Mouse (Mus musculus) regulatory T cell (primary cell): ENCODE data around the gene Slc25a45.
"Not testable (repeated sequence)": the region's sequence is repeated elsewhere in the genome, so short reads cannot be mapped to it uniquely, and the experiment has no call there.

Experiments used
- in situ Hi-C: fragments of 300-600 bp; cut with MboI, MseI; formaldehyde crosslinking; loops from one replicate; pipeline ENCODE4 v1.15.1; 2025; ENCODE audit warnings: high pct_unique_total_duplicates

The Slc25a45 gene

GRCm38 (mm10) chr19:5851481-5851971, 26.1 kb upstream of the Slc25a45 start:
- in situ Hi-C loops = no loop called here

DNA sequence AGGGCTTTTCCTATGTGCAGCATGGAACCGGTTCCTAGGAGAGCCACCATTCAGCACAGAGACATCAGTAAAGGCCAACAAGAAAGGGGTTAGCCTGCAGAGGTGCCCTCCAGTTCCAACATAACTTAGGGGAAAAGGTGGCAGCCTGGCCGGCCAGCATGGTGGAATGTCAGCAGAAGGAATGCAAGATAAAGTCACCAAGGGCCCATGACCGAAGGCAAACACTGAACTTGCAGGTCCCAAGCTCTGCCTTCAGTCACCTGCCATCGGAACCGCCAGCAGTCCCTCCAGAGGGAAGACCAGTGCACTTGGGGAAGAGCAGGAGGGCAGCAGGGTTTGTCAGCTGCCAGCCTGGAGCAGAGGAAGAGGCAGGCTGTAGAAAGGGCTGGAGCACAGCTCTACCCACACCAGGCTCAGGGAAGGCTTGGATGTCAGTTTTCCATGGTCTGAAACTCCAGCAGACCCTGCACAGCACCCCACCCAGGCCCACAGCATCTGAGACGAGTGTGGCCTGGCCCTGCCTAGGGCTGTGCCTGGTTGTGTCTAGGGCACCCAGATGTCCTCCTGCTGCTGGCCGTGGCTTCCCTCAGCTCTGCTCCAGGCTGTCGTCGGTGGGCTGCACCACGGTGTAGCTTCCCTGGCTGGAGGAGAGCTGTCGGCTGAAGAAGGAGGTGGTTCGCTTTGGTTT, 25.4 kb upstream of the Slc25a45 start:
- in situ Hi-C loops = no loop called here

GRCm38 (mm10) chr19:5856604-5857003, 21.0 kb upstream of the Slc25a45 start:
- in situ Hi-C loops = no loop called here

- in situ Hi-C loops = no loop called here
These were observed 15.1 kb upstream of the Slc25a45 start for GRCm38 (mm10) chr19:5862335-5863085.

GRCm38 (mm10) chr19:5863776-5864175, 13.8 kb upstream of the Slc25a45 start:
- in situ Hi-C loops = no loop called here

DNA sequence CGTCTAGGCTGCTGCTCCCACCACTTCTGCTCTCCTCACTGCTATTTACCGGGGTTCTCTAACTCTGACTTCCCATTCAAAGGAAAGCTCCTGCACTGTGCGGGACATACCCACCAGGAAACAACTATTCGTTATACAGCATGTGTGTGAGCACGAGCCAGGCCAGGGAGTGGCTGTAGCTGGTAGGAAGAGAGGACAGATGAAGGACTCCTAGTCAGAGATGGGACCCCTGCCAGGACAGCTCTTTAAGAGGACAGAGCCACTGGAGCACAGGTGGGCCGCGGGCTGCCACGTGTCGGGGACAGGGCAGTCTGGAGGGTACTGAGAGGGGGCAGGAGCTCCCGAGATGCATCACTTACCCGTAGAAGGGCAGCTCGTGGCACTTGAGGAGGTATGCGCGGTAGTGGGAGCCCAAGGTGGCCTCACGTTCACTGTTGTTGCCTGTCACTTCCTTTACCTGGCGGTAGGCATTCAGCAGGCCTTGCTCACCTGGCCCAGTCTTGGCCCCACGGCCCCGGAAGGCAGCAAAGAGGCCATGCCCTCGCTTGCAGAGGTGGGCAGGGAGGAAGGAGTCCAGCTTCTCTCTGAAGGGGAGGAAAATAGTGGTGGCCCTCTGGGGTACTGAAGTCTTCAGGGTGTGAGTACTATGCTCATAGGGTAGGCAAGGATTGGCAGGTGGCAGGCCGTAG, 12.8 kb upstream of the Slc25a45 start:
- in situ Hi-C loops = no loop called here

DNA sequence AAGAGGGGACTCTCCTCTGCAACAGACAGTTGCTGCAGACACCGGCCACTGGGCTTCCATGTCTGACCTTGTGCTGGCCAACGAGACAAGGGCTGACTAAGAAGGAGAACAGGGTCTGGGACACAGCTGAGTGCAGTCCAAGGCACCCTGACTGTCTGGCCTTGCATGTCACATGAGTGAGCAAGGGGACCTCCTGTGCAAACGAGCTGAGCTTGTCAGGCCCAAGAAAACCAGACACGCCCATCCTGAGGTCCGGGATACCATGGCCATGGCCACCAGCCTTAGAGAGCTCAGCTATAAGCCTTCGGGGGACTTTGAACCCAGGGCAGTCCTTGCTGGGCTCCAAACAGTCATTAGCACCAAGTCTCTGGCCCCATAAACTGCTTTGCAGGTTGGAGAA, 9.5 kb upstream of the Slc25a45 start:
- in situ Hi-C loops = no loop called here

DNA sequence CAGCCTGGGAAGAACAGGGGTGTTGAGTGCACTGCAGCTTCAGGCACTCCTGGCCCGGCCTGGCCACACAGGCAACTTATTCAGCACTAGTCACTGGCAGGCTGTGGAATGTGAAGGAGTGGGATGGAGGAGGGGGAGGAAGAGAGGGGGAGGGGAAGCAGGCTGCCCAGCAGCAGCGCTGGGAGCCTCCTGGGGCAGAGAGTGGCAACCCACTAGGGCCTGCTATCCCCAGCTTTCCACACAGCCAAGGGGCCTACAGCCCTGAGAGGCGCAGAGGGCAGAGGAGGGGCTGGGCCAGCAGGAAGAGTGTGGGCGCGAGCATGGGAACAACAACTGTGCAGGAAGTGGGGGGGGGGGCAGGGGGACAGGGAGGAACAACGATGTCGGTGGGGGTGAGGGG, 6.3 kb upstream of the Slc25a45 start:
- in situ Hi-C loops = no loop called here

GRCm38 (mm10) chr19:5871683-5872082, 5.9 kb upstream of the Slc25a45 start:
- in situ Hi-C loops = no loop called here

DNA sequence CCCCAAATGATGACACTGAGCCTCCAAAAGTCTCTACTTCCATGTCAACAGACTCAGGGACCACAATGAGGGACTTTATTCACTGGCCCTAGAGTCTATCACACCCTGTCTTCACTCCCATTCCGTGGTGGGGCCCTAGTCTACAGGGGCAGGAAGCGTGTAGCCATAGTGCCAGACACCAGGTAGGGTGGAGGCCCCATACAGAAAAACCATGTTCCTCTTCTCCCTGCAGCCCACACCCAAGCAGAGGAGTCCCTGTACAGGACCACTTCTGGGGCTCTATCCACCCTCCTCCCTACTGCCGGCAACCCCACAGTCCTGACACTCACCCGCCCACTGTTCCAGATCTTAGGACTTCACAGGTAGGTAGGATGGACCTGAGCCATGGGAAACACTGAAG, 5.1 kb upstream of the Slc25a45 start:
- in situ Hi-C loops = no loop called here

- in situ Hi-C loops = no loop called here
These were observed 4.6 kb upstream of the Slc25a45 start for GRCm38 (mm10) chr19:5872931-5873556.

GRCm38 (mm10) chr19:5874391-5874968, 3.1 kb upstream of the Slc25a45 start:
- in situ Hi-C loops = no loop called here

- in situ Hi-C loops = loop anchor here (5.0 kb wide), 1 partner anchor 83 kb away; no protein-coding TSS in a partner anchor
These were observed 2.6 kb upstream of the Slc25a45 start, which contains the start of gene Frmd8 for GRCm38 (mm10) chr19:5874969-5875480. Gene Frmd8 (minus strand): TSS chr19:5875274.

- in situ Hi-C loops = loop anchor here (5.0 kb wide), 1 partner anchor 86 kb away; no protein-coding TSS in a partner anchor
These were observed 734 bp downstream of the Slc25a45 start for GRCm38 (mm10) chr19:5878362-5878722.

DNA sequence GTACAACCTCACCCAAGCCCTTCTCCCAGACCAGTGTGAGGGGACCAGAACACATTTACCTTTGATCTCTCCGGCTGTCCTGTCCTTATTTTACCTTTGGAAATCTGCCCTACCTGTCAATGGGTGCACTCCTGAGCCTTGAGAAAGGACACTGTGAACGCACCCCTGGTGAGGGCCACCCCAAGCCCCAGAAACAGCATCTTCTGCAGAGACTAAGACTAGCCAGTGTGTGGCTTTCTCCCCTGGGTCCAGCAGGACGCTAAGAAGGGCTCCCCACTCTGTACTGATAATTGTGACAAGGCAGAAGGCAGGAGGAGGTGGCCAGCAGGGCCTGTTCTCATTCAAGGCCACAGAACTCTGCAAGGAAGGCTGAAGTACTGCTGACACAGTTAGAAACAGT, 1.3 kb downstream of the Slc25a45 start:
- in situ Hi-C loops = loop anchor here (5.0 kb wide), 1 partner anchor 87 kb away; no protein-coding TSS in a partner anchor

- in situ Hi-C loops = loop anchor here (5.0 kb wide), 1 partner anchor 87 kb away; no protein-coding TSS in a partner anchor
These were observed 2.1 kb downstream of the Slc25a45 start for GRCm38 (mm10) chr19:5879735-5880134.

DNA sequence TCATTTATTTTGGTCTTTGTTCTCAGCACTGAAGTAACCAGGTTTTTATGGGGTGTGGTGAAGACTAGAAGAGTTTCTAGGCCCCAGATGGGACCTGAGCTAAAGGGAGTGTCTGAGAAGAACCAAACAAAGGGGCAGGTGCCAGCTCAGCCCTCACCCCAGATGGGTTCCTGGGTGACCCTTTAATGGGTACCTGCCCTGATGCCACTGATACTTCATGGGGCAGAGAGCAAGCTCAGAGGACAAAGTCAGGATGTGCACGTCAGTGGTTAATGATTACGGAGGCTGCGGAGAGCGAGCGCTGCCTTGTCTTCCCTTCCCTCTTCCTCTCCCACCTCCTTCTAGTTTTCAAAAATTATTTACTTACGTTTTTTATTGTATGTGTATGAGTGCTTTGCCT, 3.5 kb downstream of the Slc25a45 start:
- in situ Hi-C loops = no loop called here

DNA sequence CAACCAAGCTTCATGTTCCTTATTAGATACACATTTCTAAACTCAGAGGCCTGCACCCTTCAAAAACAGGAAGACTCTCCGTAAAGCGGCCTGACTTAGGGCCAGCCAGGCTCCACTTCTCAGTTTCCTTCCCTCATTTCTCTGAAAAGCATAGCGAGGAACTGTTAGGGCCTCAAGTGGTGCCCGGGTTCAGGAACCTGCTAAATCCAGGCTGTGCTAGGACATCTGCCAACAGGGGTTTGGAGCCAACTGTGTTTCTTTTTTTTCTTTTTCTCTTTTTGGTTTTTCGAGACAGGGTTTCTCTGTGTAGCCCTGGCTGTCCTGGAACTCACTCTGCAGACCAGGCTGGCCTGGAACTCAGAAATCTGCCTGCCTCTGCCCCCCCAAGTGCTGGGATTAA, 4.5 kb downstream of the Slc25a45 start:
- in situ Hi-C loops = not testable (repeated sequence)

DNA sequence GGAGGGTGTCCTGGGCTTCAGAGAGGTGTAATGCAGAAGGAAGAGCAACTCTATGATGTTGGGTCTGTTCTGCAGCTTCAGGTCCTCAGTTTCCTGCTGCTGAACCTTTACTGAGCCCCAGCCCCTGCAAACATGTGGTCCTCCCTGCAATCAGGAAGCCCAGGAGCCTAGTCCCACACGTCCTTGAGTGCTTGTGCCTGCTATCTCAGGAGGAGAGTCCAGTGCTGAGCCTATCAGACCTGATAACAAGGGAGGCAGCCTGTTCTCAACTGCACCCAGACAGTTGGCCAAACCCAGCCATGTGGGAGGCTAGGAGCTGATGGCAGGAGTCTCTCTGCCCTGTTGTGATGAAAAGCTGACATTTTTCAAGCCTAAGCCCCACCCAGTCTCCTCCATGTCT, 6.3 kb downstream of the Slc25a45 start:
- in situ Hi-C loops = no loop called here

- in situ Hi-C loops = no loop called here
These were observed 8.2 kb downstream of the Slc25a45 start for GRCm38 (mm10) chr19:5885838-5886237.

DNA sequence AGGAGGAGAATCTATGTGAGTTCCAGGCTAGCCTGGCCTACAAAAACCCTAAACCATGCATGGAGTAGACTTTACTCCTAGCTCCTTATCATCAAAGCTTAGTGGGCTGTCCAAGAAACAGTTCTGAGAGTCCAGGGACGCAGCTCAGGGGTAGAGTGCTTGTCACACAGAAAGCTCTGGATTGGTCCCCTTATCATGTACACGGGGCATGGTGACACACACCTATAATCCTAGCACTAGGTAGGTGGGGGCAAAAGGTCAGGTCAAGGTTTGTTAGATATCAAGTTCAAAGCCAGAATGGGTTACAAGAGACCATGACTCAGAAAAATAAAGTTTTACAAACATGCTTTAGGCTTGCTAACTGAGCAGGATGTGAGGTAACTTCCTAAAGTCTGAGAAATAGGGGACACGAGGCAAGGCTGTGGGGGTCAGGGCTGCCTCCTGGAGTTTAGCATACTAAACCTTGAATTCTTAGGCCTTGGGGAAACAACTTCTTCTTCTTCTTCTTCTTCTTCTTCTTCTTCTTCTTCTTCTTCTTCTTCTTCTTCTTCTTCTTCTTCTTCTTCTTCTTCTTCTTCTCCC, 9.7 kb downstream of the Slc25a45 start:
- in situ Hi-C loops = no loop called here
